Mouse (Mus musculus): ENCODE measurements around the gene Arhgap42.

The Arhgap42 gene

DNA sequence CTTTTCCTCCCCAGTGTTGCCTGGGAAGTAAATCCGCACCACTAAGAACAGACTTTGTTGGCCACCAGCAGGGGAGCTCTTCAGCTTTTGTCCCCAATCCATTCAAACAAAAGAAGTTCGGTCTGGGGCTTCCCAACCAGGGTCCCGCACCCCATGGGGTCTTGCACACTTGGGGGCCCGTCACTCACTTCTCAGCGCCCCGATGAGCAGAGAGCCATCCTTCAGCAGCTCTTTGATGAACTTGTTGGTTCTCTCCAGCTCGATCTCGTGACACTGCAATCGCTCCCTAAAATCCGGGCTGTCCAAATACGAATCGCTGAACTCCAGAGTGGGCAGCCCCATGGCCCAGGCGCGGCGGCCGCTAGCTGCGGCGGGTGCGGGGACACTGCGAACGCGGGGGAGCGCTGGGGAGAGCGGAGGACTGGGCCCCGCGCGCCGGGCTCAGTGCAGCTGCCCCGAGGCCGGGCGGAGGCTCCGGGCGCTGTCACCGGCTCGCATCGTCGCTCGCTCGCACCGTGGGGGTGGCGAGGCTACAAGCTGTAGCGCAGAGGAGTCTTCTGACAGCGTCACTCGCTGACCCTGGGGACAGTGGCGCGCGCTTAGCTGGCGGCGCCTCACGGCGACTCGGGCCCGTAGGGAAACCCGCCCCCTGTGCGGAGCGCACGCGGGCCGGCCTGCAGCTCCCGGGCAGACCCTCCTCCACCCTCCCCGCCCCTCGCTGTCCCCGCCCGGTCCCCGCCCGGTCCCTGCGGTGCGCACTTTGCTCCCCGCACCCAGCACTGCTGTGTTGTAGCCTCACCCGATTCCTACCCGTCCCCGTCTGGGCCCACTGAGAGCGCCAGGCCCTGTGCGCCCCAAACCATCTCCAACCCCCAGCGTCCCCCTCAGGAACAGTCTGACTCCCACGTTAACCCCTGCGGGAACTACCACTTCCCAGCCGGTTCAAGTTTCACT is at the start of gene Arhgap42:
TSS of gene Arhgap42 (minus strand) at position 664 of the 954 bp plus-strand sequence.
- peak; percentile 84 for DNase-seq (ENCODE audit: low read depth)

- DNase-seq (ENCODE audit: low read depth): no peak
Observed at GRCm38 (mm10) chr9:9288140-9288539, 49.2 kb upstream of the Arhgap42 start.

- peak; percentile 22 for DNase-seq (ENCODE audit: low read depth)
Observed at GRCm38 (mm10) chr9:9269305-9269704, 30.4 kb upstream of the Arhgap42 start.

GRCm38 (mm10) chr9:9267606-9268601 is 29.0 kb upstream of the Arhgap42 start:
- no peak for DNase-seq (ENCODE audit: low read depth)

GRCm38 (mm10) chr9:9263543-9263942 is 24.6 kb upstream of the Arhgap42 start:
- no peak for DNase-seq (ENCODE audit: low read depth)

- DNase-seq (ENCODE audit: low read depth): no peak
Observed at GRCm38 (mm10) chr9:9262479-9262878, 23.6 kb upstream of the Arhgap42 start.

DNA sequence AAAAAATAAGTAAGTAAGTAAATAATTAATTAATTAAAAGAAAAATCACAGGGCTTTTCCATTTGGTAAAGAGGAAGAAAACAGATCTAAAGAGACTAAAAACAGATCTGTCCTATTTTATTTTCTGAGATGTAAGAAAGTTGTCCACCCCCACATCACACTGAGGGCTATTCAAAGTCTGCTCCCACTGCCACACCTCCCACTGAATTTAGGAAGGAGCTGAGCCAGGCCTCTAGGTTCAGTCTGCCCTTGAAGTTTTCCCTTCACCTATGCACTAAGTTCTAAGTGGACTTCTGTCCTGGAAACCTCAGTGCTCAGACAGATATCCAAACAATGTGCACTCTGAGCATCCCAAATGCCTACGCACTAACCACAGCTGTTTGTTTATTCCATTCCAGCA is 15.9 kb upstream of the Arhgap42 start:
- DNase-seq (ENCODE audit: low read depth): no peak

GRCm38 (mm10) chr9:9248529-9248928 is 9.6 kb upstream of the Arhgap42 start:
- DNase-seq (ENCODE audit: low read depth): no peak

GRCm38 (mm10) chr9:9245994-9246393 is 7.1 kb upstream of the Arhgap42 start:
- DNase-seq (ENCODE audit: low read depth): no peak

DNA sequence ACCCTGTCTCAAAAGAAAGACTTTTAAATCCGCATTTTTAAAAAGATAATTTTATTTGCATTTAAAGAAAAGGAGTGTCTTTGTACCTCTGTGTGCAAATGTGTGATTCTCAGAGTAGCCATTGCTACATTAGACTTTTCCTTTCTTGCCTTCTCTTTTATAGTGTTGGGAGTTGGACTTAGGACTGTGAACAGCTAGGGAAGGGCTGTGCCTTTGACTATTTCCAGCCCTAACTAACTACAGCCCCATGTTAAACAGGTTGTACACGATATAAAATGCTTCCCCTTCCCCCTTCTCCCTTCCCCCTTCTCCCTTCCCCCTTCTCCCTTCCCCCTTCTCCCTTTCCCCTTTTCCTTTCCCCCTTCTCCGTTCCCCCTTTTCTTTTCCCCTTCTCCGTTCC is 4.9 kb upstream of the Arhgap42 start:
- no peak for DNase-seq (ENCODE audit: low read depth)

DNA sequence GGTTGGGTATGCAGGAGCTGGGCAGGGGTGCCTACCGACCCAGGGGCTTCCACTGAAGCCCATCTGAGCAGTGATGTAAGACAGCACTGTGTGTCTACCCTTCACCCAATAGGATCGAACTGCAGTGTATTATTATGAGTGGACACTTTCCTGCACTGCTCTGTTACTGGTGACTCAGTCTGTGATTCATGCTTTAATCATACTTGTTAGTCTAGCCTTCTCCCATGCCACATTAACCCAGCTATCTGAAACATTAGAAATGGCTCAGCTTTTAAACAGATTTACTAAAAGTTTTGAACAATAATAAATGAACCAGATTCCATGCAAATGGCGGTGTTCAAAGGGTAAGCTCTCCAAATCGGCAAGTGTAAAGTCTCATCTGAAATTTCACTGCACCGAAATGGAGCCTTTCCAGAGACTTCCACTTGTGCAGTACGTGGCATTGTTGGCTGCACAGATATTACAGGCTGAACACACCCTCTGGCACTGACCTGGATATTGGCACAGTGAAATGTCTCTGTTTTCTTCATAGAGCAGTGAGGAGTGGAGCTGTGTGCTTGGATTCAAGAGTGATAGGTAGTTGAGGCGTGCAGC is 2.4 kb upstream of the Arhgap42 start:
- DNase-seq (ENCODE audit: low read depth): peak; percentile 61

DNA sequence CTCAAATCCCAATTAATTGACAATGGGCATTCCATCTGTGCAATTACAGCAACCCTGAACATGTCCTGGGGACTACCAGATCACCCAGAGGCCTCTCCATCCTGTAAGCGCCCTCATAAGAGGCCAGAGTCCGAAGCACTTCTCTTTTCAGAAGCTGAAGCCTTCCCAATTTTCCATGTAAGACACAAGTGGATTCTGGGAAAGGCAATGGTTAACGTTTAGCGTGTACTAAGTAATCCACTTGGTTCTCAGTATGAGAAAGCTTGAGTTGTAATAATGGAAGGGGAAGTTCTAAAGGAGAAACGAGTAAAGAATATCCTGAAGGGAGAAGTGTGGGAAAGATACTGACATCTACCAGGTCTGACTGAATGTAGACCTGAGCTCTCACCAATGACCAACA is 1.4 kb downstream of the Arhgap42 start:
- DNase-seq (ENCODE audit: low read depth): no peak

- no peak for DNase-seq (ENCODE audit: low read depth)
Observed at GRCm38 (mm10) chr9:9229662-9230061, 9.2 kb downstream of the Arhgap42 start.

- DNase-seq (ENCODE audit: low read depth): no peak
Observed at GRCm38 (mm10) chr9:9224837-9225236, 14.1 kb downstream of the Arhgap42 start.

- no peak for DNase-seq (ENCODE audit: low read depth)
Observed at GRCm38 (mm10) chr9:9223384-9223783, 15.5 kb downstream of the Arhgap42 start.

- DNase-seq (ENCODE audit: low read depth): no peak
Observed at GRCm38 (mm10) chr9:9221950-9222486, 16.9 kb downstream of the Arhgap42 start.

GRCm38 (mm10) chr9:9221185-9221584 is 17.7 kb downstream of the Arhgap42 start:
- no peak for DNase-seq (ENCODE audit: low read depth)

GRCm38 (mm10) chr9:9218301-9218700 is 20.6 kb downstream of the Arhgap42 start:
- no peak for DNase-seq (ENCODE audit: low read depth)

DNA sequence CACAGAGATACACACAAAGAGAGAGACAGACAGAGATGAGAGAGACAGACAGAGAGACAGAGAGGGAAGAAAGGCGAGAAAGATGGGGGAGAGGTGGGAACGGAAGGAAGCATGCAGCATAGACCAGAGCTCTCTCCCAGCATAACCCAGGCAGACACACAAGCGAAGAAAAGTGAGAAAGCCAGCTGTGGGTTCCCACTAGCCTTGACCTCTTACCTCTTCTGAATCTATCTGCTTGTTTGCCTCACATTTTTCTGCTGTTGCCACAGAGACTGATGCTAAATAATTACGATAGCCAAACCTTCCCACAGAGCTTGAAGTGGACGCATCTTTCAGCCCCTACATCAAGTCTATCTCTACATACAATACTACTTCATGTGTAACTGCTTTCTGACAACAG is 24.1 kb downstream of the Arhgap42 start:
- no peak for DNase-seq (ENCODE audit: low read depth)

DNA sequence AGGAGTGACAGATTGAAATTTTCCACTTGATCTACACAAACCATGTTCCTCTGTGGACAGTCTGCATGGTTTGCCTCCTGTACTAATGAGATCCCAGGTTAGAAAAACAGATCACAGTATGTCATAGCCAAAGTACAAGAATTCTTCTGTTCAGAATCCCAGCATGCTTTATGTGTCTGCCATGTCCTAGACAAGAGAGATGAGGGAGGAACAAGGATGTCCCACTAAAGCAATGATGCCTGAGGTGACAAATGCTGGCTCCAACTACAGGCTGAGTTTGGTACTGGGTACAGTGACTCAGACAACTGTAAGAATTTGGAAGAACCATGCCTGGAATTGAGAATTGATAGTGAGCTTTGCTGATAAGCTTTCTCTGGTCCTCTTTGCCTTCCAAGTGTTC is 24.6 kb downstream of the Arhgap42 start:
- no peak for DNase-seq (ENCODE audit: low read depth)

DNA sequence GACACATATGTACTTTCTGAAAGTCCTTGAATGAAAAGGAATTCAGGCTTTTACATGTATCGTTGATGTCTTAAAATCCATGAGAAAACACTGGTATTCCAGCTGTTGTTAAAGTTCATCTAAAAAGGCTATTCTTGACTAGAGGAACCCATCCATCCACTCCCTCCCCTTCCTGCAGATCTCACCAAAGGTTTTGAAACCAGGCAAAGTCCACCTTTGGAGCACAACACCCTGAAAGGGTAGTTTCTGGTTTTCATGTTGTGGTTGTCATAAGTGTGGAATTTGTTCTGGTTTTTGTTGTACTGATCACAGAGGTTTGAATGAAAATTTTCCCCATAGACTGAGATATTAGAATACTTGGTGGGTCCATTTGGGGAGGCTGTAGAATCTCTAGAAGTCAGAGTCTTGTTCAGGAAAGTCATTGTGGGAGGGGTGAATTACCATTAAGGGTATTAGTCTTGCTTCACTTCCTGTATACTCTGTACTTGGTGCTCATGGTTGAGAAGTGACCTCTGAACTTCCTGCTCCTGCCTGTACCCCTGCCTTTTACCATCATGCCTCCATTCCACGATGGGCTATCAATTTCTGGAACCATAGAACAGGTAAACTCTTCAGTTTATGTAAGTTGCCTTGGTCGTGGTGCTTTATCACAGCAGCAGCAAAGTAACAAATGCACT is 27.4 kb downstream of the Arhgap42 start:
- DNase-seq (ENCODE audit: low read depth): no peak
